Mouse (Mus musculus) hindbrain, embryonic 11.5 days (tissue): ENCODE data around the gene Susd4. TPM values are rescaled to one million over a fixed set of nuclear protein-coding genes. Genes with fewer than 3 reads are reported as not detected.

Experiments
- ATAC-seq: fragments of 200-750 bp; cut with Nextera tagmentation; 2 replicates; pipeline ENCODE4 v1.8.0; 2017; ENCODE audit warnings: mild to moderate bottlenecking, moderate TSS enrichment, moderate library complexity; ENCODE audit not compliant: low FRiP score
- DNase-seq: peaks from one replicate; pipeline ENCODE4 v3.0.0-alpha.2; 2015; ENCODE audit warnings: low spot score
- H3K27ac ChIP-seq: fragments of 300-500 bp; sonication (generic); 2 replicates; pipeline ENCODE4 v1.5.1; 2014; ENCODE audit warnings: mild to moderate bottlenecking, low read depth, low read length
- H3K27me3 ChIP-seq: fragments of 300-500 bp; sonication (generic); 2 replicates; pipeline ENCODE4 v1.6.1; 2014; ENCODE audit warnings: mild to moderate bottlenecking, low read length, moderate library complexity, mixed read lengths; ENCODE audit not compliant: control insufficient read depth, insufficient read depth
- H3K36me3 ChIP-seq: fragments of 300-500 bp; sonication (generic); 2 replicates; pipeline ENCODE4 v1.6.1; 2014; ENCODE audit warnings: mild to moderate bottlenecking, low read length, moderate library complexity, mixed read lengths; ENCODE audit not compliant: control insufficient read depth, insufficient read depth
- H3K4me1 ChIP-seq: fragments of 300-500 bp; sonication (generic); replicated peaks from 2 replicates; pipeline ENCODE4 v1.6.1; 2014; ENCODE audit warnings: low read length, mixed read lengths; ENCODE audit not compliant: control insufficient read depth, insufficient read depth
- H3K4me2 ChIP-seq: fragments of 300-500 bp; sonication (generic); replicated peaks from 2 replicates; pipeline ENCODE4 v1.6.1; 2014; ENCODE audit warnings: mild to moderate bottlenecking, low read depth, low read length
- H3K4me3 ChIP-seq: fragments of 300-500 bp; sonication (generic); 2 replicates; pipeline ENCODE4 v1.5.1; 2014; ENCODE audit warnings: low read depth, low read length
- H3K9ac ChIP-seq: fragments of 300-500 bp; sonication (generic); 2 replicates; pipeline ENCODE4 v1.6.1; 2014; ENCODE audit warnings: low read depth, low read length
- H3K9me3 ChIP-seq: fragments of 300-500 bp; sonication (generic); 2 replicates; pipeline ENCODE4 v1.6.1; 2016; ENCODE audit warnings: low read length; ENCODE audit not compliant: control insufficient read depth
- WGBS: fragments of 180-500 bp; shearing (Covaris S2); extraction: QIAGEN DNeasy Blood & Tissue Kit; methylation state at CpG from one replicate; pipeline ENCODE4 v1.1.7; 2014; 5-methylcytosine and 5-hydroxymethylcytosine counted together
- polyA plus RNA-seq: library from polyadenylated mRNA; unstranded; fragments of >200 nt; fragmentation: Nextera tagmentation; extraction: Ambion mirVana; gene quantifications from 2 replicates; pipeline ENCODE4 v1.2.1, GENCODE M21; 2014

Susd4 gene
- polyA plus RNA-seq, 1 experiment from 2014 or later = 27.2 TPM

GRCm38 (mm10) chr1:182927878-182928851 is 164.5 kb downstream of the Susd4 start:
- Histone ChIP-seq H3K27ac (no peak overlapping the region), H3K9ac (no peak overlapping the region), H3K4me3 (no peak overlapping the region), H3K4me1 (no peaks in the 10 kb centered on the region), H3K36me3 (no peaks in the 10 kb centered on the region), H3K4me2 (no peak overlapping the region), H3K9me3 (no peaks in the 10 kb centered on the region), H3K27me3 (no peaks in the 10 kb centered on the region)
- WGBS = 84% methylated on average over 19 of the region's 19 CpGs
- DNase-seq (no peak), ATAC-seq (no peak)

- no peak overlapping the region for H3K27ac ChIP-seq
- WGBS = 55% methylated on average over 6 of the region's 6 CpGs
- no peaks in the 10 kb centered on the region for H3K9me3 ChIP-seq
- H3K4me3 ChIP-seq = no peak overlapping the region
- H3K27me3 ChIP-seq = no peaks in the 10 kb centered on the region
- ATAC-seq (no peak), DNase-seq (no peak)
- H3K4me1 ChIP-seq = no peaks in the 10 kb centered on the region
- H3K9ac ChIP-seq = no peak overlapping the region
- no peak overlapping the region for H3K4me2 ChIP-seq
- H3K36me3 ChIP-seq = no peaks in the 10 kb centered on the region
Observed at GRCm38 (mm10) chr1:182935469-182935868, 171.8 kb downstream of the Susd4 start.

GRCm38 (mm10) chr1:182937486-182938120 is 173.9 kb downstream of the Susd4 start:
- Histone ChIP-seq H3K4me3 (no peak overlapping the region), H3K4me1 (no peaks in the 10 kb centered on the region), H3K9me3 (no peaks in the 10 kb centered on the region), H3K9ac (no peak overlapping the region), H3K27me3 (no peaks in the 10 kb centered on the region), H3K4me2 (no peak overlapping the region), H3K27ac (no peak overlapping the region), H3K36me3 (no peaks in the 10 kb centered on the region)
- no peak for DNase-seq
- no peak for ATAC-seq
- WGBS = 74% methylated on average over 10 of the region's 10 CpGs

- no peak overlapping the region for H3K4me3 ChIP-seq
- no peak overlapping the region for H3K9ac ChIP-seq
- H3K27me3 ChIP-seq = no peaks in the 10 kb centered on the region
- ATAC-seq (no peak), DNase-seq (no peak)
- 79% methylated on average over 2 of the region's 2 CpGs for WGBS
- H3K36me3 ChIP-seq = no peaks in the 10 kb centered on the region
- no peaks in the 10 kb centered on the region for H3K4me1 ChIP-seq
- no peaks in the 10 kb centered on the region for H3K9me3 ChIP-seq
- H3K27ac ChIP-seq = no peak overlapping the region
- H3K4me2 ChIP-seq = no peak overlapping the region
Observed at GRCm38 (mm10) chr1:182941921-182942320, 178.3 kb downstream of the Susd4 start.

- 87% methylated on average over 3 of the region's 3 CpGs for WGBS
- Histone ChIP-seq H3K9ac (no peak overlapping the region), H3K4me1 (no peaks in the 10 kb centered on the region), H3K27ac (no peak overlapping the region), H3K27me3 (no peaks in the 10 kb centered on the region), H3K4me3 (no peak overlapping the region), H3K36me3 (no peaks in the 10 kb centered on the region), H3K9me3 (no peaks in the 10 kb centered on the region), H3K4me2 (no peak overlapping the region)
- DNase-seq = no peak
- ATAC-seq = no peak
Observed at GRCm38 (mm10) chr1:182943911-182944310, 180.3 kb downstream of the Susd4 start.

GRCm38 (mm10) chr1:182944638-182945037 is 181.0 kb downstream of the Susd4 start:
- ATAC-seq = no peak

GRCm38 (mm10) chr1:182945561-182945960 is 181.9 kb downstream of the Susd4 start:
- no peak overlapping the region for H3K4me2 ChIP-seq
- DNase-seq = no peak
- no peak overlapping the region for H3K4me3 ChIP-seq
- H3K4me1 ChIP-seq = no peaks in the 10 kb centered on the region
- no peak overlapping the region for H3K27ac ChIP-seq
- no peaks in the 10 kb centered on the region for H3K27me3 ChIP-seq
- H3K9me3 ChIP-seq = no peaks in the 10 kb centered on the region
- H3K36me3 ChIP-seq = no peaks in the 10 kb centered on the region
- 77% methylated on average over 6 of the region's 6 CpGs for WGBS
- no peak overlapping the region for H3K9ac ChIP-seq
- ATAC-seq = no peak

More at GRCm38 (mm10) chr1:182944638-182945037, 181.0 kb downstream of the Susd4 start:
- WGBS = 77% methylated on average over 5 of the region's 5 CpGs
- DNase-seq = no peak
- Histone ChIP-seq H3K4me3 (no peak overlapping the region), H3K9ac (no peak overlapping the region), H3K9me3 (no peaks in the 10 kb centered on the region), H3K27me3 (no peaks in the 10 kb centered on the region), H3K27ac (no peak overlapping the region), H3K4me2 (no peak overlapping the region), H3K36me3 (no peaks in the 10 kb centered on the region), H3K4me1 (no peaks in the 10 kb centered on the region)
